8 mouse cellular contexts compared by ENCODE assay signal in the genomic region with DNA sequence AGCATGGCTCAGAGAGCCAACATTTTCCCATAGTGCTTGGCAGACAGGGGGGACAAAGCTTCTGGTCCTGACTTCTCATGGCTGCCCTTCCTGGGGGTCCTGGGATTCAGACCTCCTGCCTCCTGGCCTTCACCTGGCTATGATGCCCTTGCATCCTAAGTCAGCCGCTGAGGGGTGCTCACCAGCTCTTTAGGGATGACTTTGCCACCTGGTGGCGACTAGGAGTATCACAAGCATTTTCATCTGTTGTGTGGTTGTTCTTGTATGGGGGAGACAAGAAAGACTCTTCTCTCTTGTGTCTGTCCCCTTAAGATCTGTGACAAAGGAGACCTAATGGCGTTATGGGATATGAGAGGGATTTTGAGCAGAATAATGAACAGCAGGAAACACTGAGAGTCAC. TPM values are rescaled to one million over a fixed set of nuclear protein-coding genes. Genes with fewer than 3 reads are reported as not detected.
A peak's percentile ranks its signal among the peaks of the same experiment; 100 is the strongest.
DNase-seq lines count a peak whose midpoint lies in the region; ATAC-seq lines count a peak whose summit lies in the region.

No protein-coding gene starts in this region.

- DNase-seq in adrenal gland, postnatal 14 days: peak; percentile 80
- peak; percentile 61 for DNase-seq in embryo, embryonic 9.5 days (ENCODE audit: extremely low spot score)
- peak; percentile 74 to 75 for DNase-seq in heart, postnatal 36 days
- DNase-seq in layer of hippocampus, postnatal 14 days (ENCODE audit: low spot score in 2 of 2): peak; percentile 74 to 78
- DNase-seq in lung, postnatal 4 days: peak; percentile 36 to 78
- DNase-seq in right cerebral cortex, adult 2 months (ENCODE audit: low spot score in 2 of 2): peak; percentile 80 to 87
- peak; percentile 57 for DNase-seq in urinary bladder, postnatal 25 days (ENCODE audit: low spot score)

- ATAC-seq in CD4-positive, CD25-positive, alpha-beta regulatory T cell, adult 4 months: peak; percentile 68

- intact Hi-C loops in heart, postnatal 36 days (cut with DNase I): loop anchor here (1.0 kb wide), 1 partner anchor 90 kb away; no protein-coding TSS in a partner anchor

RNA-seq across cellular contexts. Expression of a gene that starts 36.8 kb away (rescaled TPM):
- under 1 TPM; 0.25 to 0.35 TPM for polyA plus RNA-seq in CD4-positive, CD25-positive, alpha-beta regulatory T cell, adult 4 months (2017; shearing (Covaris generic))
- 14.7 and 16.5 TPM in 2 replicates for total RNA-seq in adrenal gland, postnatal 14 days (2021)
- 1 to 10 TPM; 3.0 to 3.6 TPM for total RNA-seq in heart, postnatal 36 days (2021)
- total RNA-seq in layer of hippocampus, postnatal 14 days (2021): 1 to 10 TPM; 4.7 to 5.2 TPM

RNA-seq across cellular contexts. Expression of a gene that starts 54.8 kb away (rescaled TPM):
- polyA plus RNA-seq in CD4-positive, CD25-positive, alpha-beta regulatory T cell, adult 4 months (2017; shearing (Covaris generic)): 10 to 100 TPM; 12.3 to 22.0 TPM
- total RNA-seq in adrenal gland, postnatal 14 days (2021): 48.9 and 57.9 TPM in 2 replicates
- 10 to 100 TPM; 22.3 to 25.3 TPM for total RNA-seq in heart, postnatal 36 days (2021)
- 100 to 1,000 TPM; 137 to 143 TPM for total RNA-seq in layer of hippocampus, postnatal 14 days (2021)

Comparison
In these comparisons a context has a peak if more than half of its experiments do, and no peak if none do; other contexts are left out.
1. Peak in every context shown above with its lines: DNase-seq and ATAC-seq.